ENCODE assay signal across 12 mouse cellular contexts in the genomic region with DNA sequence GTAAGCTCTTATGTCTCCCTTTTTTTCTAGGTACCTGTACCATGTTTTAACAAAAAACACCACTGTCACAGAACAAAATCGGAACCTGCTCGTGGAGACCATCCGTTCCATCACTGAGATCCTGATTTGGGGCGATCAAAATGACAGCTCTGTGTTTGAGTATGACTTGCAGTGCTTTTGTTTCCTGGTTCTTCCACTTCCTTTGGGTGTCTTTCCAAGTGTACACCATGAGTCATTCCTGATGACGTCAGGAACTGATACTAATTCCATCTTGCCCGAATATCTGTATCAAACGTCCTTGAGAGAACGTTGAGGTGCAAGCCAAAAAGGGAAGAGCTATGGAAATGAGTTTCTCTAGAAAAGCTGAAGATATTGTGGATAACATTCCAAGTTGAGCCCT.
"Had no signal": no experiment of that assay in that cellular context is flagged by ENCODE, and none has a peak within 500 bp of the region (broad histone marks: within the 10 kb centered on the region; RNA-seq: fewer than 3 reads in every experiment).

No protein-coding gene starts in this region.

- H3K4me3 ChIP-seq: kidney, embryonic 15.5 days; limb, embryonic 15.5 days; liver, embryonic 12.5 days; megakaryocyte, embryonic 14.5 days; midbrain, embryonic 15.5 days; neural tube, embryonic 12.5 days had no signal

- H3K27ac ChIP-seq: kidney, embryonic 15.5 days; limb, embryonic 15.5 days; liver, embryonic 12.5 days; midbrain, embryonic 15.5 days; neural tube, embryonic 12.5 days had no signal

- DNase-seq: kidney, postnatal 14 days; lung, embryonic 14.5 days; lung, postnatal 10 days; lung, postnatal 4 days; thymus, adult 18-20 months; thymus, postnatal 14 days had no signal

- ATAC-seq: liver, embryonic 12.5 days; midbrain, embryonic 15.5 days had no signal
